Mouse (Mus musculus): ENCODE measurements around the gene Ptprh. TPM values are rescaled to one million over a fixed set of nuclear protein-coding genes. Genes with fewer than 3 reads are reported as not detected.
"Not testable (repeated sequence)": the region's sequence is repeated elsewhere in the genome, so short reads cannot be mapped to it uniquely, and the experiment has no call there.

The Ptprh gene
- total RNA-seq, 2 experiments from 2014 or later, result not detected

- no peak for DNase-seq
- intact Hi-C loops (cut with DNase I), result no loop called here
Measured at GRCm38 (mm10) chr7:4611511-4611910, 7.7 kb upstream of the Ptprh start.

DNA sequence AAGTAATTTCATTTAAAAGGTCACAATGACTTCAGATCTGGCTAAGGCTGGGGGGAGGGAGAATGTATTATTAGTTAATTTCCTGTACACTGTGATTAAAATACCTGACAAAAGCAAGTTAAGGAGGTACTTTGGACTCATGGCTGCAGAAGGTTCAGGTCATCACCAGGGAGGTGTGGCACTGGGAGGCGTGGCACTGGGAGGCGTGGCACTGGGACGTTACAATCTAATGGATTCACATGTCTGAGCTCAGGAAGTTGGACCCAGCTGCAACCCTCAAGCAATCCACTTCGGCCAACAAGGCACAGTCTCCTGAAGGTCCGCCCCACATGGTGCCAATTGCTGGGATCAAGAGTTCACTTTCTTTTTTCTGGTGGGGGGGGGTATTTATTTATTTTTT lies 4.2 kb upstream of the Ptprh start:
- no peak for DNase-seq
- intact Hi-C loops (cut with DNase I), result no loop called here

DNA sequence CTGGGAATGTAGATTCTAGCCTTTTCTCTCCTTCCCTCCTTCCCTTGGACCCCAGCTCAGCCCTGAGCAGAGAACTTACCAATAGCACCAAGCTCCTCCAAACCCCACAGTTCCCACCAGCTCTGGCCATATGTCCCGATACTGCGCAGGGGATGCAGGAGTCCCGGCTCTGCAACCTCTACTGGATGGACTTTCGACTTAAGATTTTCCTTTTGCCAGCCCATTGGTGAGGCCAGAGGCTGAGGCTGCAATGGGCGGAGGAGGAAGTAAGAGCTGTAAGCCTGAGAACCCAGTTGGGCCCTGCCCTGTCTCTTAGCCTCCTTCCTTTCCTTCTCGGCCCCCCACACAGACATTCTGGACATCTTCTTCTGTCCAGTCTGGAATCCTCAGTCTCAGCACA lies 872 bp downstream of the Ptprh start:
- no peak for DNase-seq
- intact Hi-C loops (cut with DNase I), result no loop called here

DNA sequence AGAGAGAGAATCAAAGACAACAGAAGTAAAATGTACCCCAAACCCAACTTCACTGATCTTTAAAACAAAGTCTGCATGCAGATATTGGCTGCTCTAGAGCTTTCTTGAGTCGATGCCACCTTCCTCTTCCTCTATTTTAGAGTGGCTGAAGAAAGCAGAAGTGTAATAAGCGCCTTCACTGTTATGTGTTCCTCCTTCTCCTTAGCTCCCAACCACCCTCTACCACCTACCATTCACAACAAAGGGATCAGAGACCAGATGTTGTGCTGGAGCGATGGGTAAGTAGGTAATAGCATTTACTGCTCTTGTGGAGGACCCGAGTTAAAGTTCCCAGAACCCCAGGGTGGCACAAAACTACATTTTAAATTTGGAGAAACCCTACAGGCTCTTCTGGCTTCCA lies 6.8 kb downstream of the Ptprh start:
- DNase-seq; intact Hi-C loops (cut with DNase I): not testable (repeated sequence)

- DNase-seq; intact Hi-C loops (cut with DNase I): not testable (repeated sequence)
Measured at GRCm38 (mm10) chr7:4581481-4581880, 22.4 kb downstream of the Ptprh start.

DNA sequence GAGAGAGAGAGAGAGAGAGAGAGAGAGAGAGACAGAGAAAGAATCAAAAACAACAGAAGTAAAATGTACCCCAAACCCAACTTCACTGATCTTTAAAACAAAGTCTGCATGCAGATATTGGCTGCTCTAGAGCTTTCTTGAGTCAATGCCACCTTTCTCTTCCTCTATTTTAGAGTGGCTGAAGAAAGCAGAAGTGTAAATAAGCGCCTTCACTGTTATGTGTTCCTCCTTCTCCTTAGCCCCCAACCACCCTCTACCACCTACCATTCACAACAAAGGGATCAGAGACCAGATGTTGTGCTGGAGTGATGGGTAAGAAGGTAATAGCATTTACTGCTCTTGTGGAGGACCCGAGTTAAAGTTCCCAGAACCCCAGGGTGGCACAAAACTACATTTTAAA lies 31.5 kb downstream of the Ptprh start:
- intact Hi-C loops (cut with DNase I); DNase-seq: not testable (repeated sequence)

DNA sequence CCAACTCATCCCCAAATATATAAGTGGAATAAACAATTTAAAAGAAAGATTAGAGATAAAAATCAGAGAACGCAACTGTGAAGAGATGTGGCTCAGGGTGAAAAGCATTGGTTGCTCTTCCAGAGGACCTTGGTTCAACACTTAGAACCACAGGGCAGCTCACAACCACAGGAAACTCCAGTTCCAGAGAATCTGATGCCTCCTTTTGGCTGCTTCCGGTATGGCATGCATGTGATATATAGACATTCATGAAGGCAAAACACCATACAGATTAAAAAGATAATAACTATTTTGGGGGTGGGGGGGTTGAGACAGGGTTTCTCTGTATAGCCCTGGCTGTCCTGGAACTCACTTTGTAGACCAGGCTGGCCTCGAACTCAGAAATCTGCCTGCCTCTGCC lies 41.2 kb downstream of the Ptprh start:
- intact Hi-C loops (cut with DNase I), result no loop called here
- DNase-seq, result no peak

DNA sequence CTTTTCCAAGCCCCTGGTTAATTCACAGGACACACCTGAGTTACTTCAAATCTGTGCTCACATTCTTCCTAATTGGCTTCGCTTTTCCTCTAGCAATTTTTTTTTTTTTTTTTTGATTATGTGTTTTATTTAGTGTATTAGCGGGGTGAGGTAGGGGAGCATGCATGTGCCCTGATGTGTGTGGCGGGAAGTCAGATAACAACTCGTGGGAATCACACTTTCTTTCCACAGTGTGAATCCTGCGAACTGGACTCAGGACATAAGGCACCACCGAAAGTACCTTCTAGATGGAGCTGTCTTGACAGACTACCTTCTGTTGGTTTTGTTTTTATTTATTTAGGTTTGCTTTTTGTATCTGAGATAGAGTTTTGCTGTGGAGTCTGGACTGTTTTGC lies 46.7 kb downstream of the Ptprh start:
- DNase-seq, result no peak
- intact Hi-C loops (cut with DNase I), result loop anchor here (2.0 to 10.0 kb wide), 3 partner anchors 240 to 488 kb away; no protein-coding TSS in a partner anchor

- peak; percentile 72 to 74 for DNase-seq
- intact Hi-C loops (cut with DNase I), result loop anchor here (2.0 to 10.0 kb wide), 3 partner anchors 240 to 488 kb away; no protein-coding TSS in a partner anchor
Measured at GRCm38 (mm10) chr7:4556256-4557166, 47.3 kb downstream of the Ptprh start.

DNA sequence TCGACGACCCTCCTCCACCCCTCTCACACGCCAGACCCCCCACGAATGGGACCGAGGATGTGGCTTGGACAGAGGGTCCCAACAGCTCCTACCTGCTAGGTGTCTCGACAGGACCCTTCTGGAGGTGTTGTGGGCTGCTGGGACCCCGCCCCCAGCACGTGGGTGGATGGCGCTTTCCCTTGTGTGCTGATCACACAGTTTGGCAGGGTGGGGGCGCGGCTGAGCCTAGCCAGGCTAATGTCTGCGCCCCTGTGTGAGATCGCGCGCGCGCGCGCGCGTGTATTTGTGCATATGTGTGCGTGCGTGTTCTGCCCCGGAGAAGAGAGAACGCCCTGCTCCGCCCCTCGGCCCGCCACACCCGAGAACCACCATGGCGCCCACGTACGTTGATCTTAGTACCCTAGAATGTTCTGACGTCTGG lies 56.6 kb downstream of the Ptprh start, which contains the start of gene Syt5:
Gene Syt5, minus strand, starts transcription at position 321 of the 421 bp plus-strand sequence.
- DNase-seq, result no peak
- intact Hi-C loops (cut with DNase I), result no loop called here

DNA sequence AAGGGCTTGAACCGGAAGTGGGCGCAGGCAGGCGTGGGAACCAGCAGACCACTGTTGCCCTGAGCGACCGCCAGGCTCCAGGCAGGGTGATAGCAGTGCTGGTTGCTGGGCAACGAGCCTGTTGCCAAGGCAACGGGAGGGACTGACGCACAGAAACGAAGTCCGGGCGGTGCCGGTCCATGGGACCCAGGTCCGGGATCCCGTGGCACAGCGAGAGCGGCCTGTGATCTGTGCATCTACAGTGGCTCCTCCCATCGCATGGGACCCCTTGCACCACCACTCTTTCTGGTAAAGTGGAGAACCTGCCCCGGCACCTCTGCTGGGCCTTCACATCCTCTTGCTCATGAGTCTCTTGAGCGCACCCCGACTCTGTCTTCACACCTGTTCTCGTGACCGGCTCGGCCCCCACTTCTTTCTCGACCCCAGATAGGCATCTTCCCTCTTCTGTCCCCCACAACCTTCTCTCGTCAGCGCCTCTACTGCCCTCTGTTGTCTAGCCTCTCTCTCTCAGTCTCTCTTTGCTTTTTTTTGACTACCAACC lies 57.2 kb downstream of the Ptprh start:
- DNase-seq, result peak; percentile 30 to 56

DNA sequence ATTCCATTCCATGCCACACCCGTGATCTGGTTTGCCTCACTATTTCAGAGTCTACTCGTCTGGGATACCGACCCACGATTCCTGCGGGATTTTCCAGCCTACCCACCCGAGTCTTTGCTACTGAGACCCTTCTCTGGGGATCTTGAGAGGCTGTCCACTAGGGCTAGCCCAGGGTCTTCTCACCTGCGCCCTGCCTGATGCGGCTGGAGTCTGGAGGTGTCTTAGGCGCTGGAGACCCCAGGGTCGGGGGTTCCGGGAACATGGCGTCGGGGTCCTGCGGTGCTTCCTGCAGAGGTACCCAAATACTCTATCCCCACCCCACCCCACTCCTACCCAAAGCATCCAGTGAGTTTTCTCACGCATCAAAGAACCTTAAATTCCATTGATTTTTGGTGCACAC lies 57.8 kb downstream of the Ptprh start:
- no peak for DNase-seq
- intact Hi-C loops (cut with DNase I), result no loop called here

More for the DNA sequence above, 57.2 kb downstream of the Ptprh start:
- intact Hi-C loops (cut with DNase I), result no loop called here

- DNase-seq, result no peak
- intact Hi-C loops (cut with DNase I), result no loop called here
Measured at GRCm38 (mm10) chr7:4542013-4542412, 61.8 kb downstream of the Ptprh start.

GRCm38 (mm10) chr7:4541344-4541743 lies 62.5 kb downstream of the Ptprh start:
- no peak for DNase-seq
- intact Hi-C loops (cut with DNase I), result no loop called here

DNA sequence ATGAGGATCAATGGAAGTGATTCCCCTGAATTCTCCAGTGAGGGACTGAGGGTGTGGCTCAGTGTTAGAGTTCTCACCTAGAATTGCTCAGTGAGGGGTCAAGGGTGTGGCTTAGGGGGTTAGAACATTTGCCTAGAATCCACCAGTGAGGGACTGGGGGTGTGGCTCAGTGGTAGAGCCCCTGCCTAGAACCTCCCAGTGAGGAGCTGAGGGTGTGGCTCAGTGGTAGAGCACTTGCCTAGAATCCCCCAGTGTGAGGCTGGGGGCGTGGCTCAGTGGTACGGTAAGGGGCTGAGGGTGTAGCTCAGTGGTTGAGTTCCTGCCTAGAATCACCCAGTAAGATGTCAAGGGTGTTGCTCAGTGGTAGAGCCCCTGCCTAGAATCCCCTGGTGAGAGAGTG lies 64.8 kb downstream of the Ptprh start:
- DNase-seq, result no peak
- intact Hi-C loops (cut with DNase I), result no loop called here

DNA sequence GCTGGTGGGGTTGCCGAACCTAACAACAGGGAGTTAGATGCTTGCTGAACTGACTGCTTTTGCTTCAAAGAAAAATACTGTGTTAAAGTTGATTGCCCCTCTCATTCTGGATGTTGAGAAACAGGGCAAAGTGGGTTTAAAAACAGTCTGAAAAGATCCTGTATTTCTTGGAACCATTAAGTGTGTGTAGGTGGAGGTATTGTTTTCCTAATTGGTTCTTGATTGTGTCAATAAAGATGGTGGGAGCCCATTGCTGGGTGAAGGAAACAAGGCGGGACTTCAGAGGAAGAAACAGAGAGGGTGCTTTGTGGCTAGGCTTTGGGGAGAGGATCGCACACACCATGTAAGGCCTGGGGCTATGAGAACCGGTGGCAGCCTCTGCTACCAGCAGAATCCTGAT lies 66.7 kb downstream of the Ptprh start:
- intact Hi-C loops (cut with DNase I), result no loop called here
- DNase-seq, result no peak

GRCm38 (mm10) chr7:4536369-4536768 lies 67.5 kb downstream of the Ptprh start:
- no peak for DNase-seq

DNA sequence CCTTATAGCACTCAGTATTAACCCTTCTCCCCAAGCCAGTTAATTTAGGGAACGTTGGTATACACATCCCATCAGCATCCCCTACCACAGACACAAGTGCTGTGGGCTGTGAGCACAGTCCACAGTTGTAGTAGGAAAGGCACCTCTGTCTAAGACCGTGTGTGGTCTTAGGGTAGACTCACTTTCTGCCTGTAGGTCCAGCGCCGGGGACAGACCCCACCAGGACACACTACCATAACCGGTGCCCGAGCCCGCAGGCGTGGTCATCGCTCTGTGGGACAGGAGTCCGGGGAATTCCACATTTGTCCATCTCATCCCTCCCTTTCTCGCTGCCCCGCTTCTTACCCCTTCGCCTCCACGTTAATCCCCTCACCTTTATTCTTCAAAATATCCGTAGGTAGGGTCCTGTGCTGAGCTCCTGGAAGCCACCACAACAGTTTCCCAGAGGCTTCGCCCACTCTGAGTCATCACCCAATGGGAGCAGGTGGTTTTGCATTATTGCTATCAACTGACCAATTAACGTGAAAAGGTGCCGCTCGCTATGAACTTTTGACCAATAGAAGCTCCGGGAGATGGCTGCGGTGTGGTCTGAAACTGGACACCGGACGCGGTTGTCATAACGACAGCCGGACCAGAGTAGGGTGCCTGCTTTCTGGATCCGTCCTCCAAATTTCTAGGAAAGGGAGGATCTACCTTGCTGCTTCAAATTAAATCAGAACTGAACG lies 71.7 kb downstream of the Ptprh start, which contains the start of gene Dnaaf3:
Gene Dnaaf3, minus strand, starts transcription at position 449 of the 725 bp plus-strand sequence.
- peak in 1 of 2 experiments; percentile 45 for DNase-seq
- intact Hi-C loops (cut with DNase I), result no loop called here

More at GRCm38 (mm10) chr7:4536369-4536768, 67.5 kb downstream of the Ptprh start:
- intact Hi-C loops (cut with DNase I), result no loop called here

- intact Hi-C loops (cut with DNase I); DNase-seq: not testable (repeated sequence)
Measured at GRCm38 (mm10) chr7:4530166-4530565, 73.7 kb downstream of the Ptprh start.

DNA sequence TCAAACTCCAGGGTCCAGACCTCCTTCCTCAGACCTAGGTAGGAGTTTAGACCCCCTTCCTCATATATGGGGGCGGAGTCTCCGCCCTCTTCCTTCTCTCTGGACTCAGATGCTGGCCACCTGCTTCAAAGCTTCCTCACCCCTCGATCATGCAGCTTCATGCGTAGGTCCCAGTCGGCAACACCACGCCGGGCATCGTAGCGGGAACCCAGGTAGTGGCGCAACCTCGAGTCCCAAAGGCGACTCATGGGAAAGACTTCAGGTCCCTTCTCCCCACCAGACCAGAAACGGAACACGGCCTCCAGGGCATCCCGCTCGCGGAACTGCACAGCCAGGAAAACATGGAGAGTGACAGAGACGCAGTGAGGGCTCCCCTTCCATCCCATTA lies 76.5 kb downstream of the Ptprh start:
- intact Hi-C loops (cut with DNase I), result no loop called here
- no peak for DNase-seq
